25 mouse cellular contexts compared by ENCODE assay signal in genomic region chr15:81503995-81504394, GRCm38 (mm10).
"Had no signal": no experiment of that assay in that cellular context is flagged by ENCODE, and none has a peak within 500 bp of the region (broad histone marks: within the 10 kb centered on the region; RNA-seq: fewer than 3 reads in every experiment).

No protein-coding gene starts in this region.

- DNase-seq: cerebellum, adult 8-10 months; cerebellum, adult 9-10 months; cerebellum, adult 9-11 months; cerebellum, postnatal 10 days; cerebellum, postnatal 14 days; cerebellum, postnatal 25 days; cerebellum, postnatal 36 days; embryo, embryonic 11 days; forebrain, postnatal 0 days; gastrocnemius, adult 2 months; gastrocnemius, postnatal 10 days; gastrocnemius, postnatal 14 days; gastrocnemius, postnatal 25 days; gastrocnemius, postnatal 36 days had no signal

- H3K9me3 ChIP-seq: embryonic facial prominence, embryonic 10.5 days; embryonic facial prominence, embryonic 12.5 days; embryonic facial prominence, embryonic 13.5 days; embryonic facial prominence, embryonic 15.5 days; forebrain, embryonic 10.5 days; forebrain, embryonic 12.5 days; forebrain, embryonic 13.5 days; forebrain, embryonic 15.5 days; heart, embryonic 10.5 days had no signal

- H3K9ac ChIP-seq: embryonic facial prominence, embryonic 12.5 days; embryonic facial prominence, embryonic 13.5 days; embryonic facial prominence, embryonic 15.5 days; forebrain, embryonic 12.5 days; forebrain, embryonic 13.5 days; forebrain, embryonic 15.5 days; forebrain, postnatal 0 days had no signal

- H3K4me3 ChIP-seq: embryonic facial prominence, embryonic 10.5 days; embryonic facial prominence, embryonic 12.5 days; embryonic facial prominence, embryonic 13.5 days; embryonic facial prominence, embryonic 15.5 days; erythroblast, embryonic 14.5 days; forebrain, embryonic 10.5 days; forebrain, embryonic 12.5 days; forebrain, embryonic 13.5 days; forebrain, embryonic 15.5 days; gastrocnemius, adult 2 months; heart, adult 2 months; heart, embryonic 10.5 days had no signal

- H3K36me3 ChIP-seq: embryonic facial prominence, embryonic 10.5 days; embryonic facial prominence, embryonic 12.5 days; embryonic facial prominence, embryonic 13.5 days; embryonic facial prominence, embryonic 15.5 days; forebrain, embryonic 10.5 days; forebrain, embryonic 12.5 days; forebrain, embryonic 15.5 days; heart, embryonic 10.5 days had no signal

- H3K4me1 ChIP-seq: embryonic facial prominence, embryonic 10.5 days; embryonic facial prominence, embryonic 12.5 days; embryonic facial prominence, embryonic 13.5 days; embryonic facial prominence, embryonic 15.5 days; forebrain, embryonic 10.5 days; forebrain, embryonic 12.5 days; forebrain, embryonic 13.5 days; forebrain, embryonic 15.5 days; heart, embryonic 10.5 days had no signal

- H3K27me3 ChIP-seq: embryonic facial prominence, embryonic 12.5 days; embryonic facial prominence, embryonic 13.5 days; embryonic facial prominence, embryonic 15.5 days; forebrain, embryonic 12.5 days; forebrain, embryonic 13.5 days; forebrain, embryonic 15.5 days had no signal

- H3K27ac ChIP-seq: embryonic facial prominence, embryonic 10.5 days; embryonic facial prominence, embryonic 12.5 days; embryonic facial prominence, embryonic 13.5 days; embryonic facial prominence, embryonic 15.5 days; forebrain, embryonic 10.5 days; forebrain, embryonic 12.5 days; forebrain, embryonic 13.5 days; forebrain, embryonic 15.5 days; gastrocnemius, adult 2 months; heart, adult 2 months; heart, embryonic 10.5 days had no signal
